Mouse (Mus musculus) olfactory bulb, adult 2 months (tissue): ENCODE data around the gene Palm3.

ENCODE experiments used
- CTCF ChIP-seq: fragments of 200-500 bp; IDR thresholded peaks from 2 replicates; pipeline ENCODE4 v1.5.1; 2012; ENCODE audit warnings: low read depth, mild to moderate bottlenecking, low read length, moderate library complexity; ENCODE audit not compliant: insufficient read depth
- POLR2A ChIP-seq: fragments of 200-500 bp; IDR thresholded peaks from 2 replicates; pipeline ENCODE4 v1.6.1; 2012; ENCODE audit warnings: mild to moderate bottlenecking, low read depth, low read length, moderate library complexity; ENCODE audit not compliant: insufficient read depth

- no peak for TF ChIP-seq POLR2A
- TF ChIP-seq CTCF = no peak
These were observed 16.7 kb downstream of the Palm3 start for GRCm38 (mm10) chr8:84038015-84038414.
